25 mouse cellular contexts compared by ENCODE assay signal in the genomic region with DNA sequence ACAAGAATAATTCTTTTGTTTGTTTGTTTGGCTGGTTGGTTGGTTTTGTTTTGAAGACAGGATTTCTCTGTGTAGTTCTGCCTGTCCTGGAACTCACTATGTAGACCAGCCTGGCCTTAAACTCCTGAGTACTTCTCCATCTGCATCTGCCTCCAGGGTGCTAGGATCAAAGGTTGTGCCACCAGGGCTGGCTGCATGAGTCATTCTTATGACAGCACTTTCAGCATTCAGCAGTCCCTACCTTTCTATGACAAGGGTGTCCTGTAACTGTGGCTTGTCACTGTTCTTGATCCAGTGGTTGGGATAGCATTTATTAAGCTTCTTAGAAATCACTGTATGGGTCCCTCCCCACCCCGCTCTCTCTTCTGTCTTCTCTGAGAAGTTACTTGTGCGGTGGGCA.
"Had no signal": no experiment of that assay in that cellular context is flagged by ENCODE, and none has a peak within 500 bp of the region (broad histone marks: within the 10 kb centered on the region; RNA-seq: fewer than 3 reads in every experiment).

No protein-coding gene starts in this region.

- H3K4me3 ChIP-seq: gastrocnemius, adult 2 months; heart, embryonic 10.5 days; heart, embryonic 12.5 days; hindbrain, embryonic 13.5 days; hindbrain, embryonic 15.5 days; kidney, embryonic 15.5 days; limb, embryonic 13.5 days; limb, embryonic 15.5 days; liver, embryonic 13.5 days; liver, embryonic 15.5 days had no signal

- H3K4me2 ChIP-seq: heart, embryonic 12.5 days; hindbrain, embryonic 13.5 days; hindbrain, embryonic 15.5 days; kidney, embryonic 15.5 days; limb, embryonic 13.5 days; limb, embryonic 15.5 days; liver, embryonic 13.5 days; liver, embryonic 15.5 days had no signal

- H3K27ac ChIP-seq: gastrocnemius, adult 2 months; heart, embryonic 10.5 days; hindbrain, embryonic 13.5 days; hindbrain, embryonic 15.5 days; hindbrain, postnatal 0 days; kidney, embryonic 15.5 days; kidney, postnatal 0 days; limb, embryonic 13.5 days; limb, embryonic 15.5 days; liver, embryonic 13.5 days; liver, embryonic 15.5 days had no signal

- H3K9ac ChIP-seq: heart, embryonic 12.5 days; hindbrain, embryonic 13.5 days; hindbrain, embryonic 15.5 days; kidney, embryonic 15.5 days; limb, embryonic 13.5 days; limb, embryonic 15.5 days; liver, embryonic 13.5 days; liver, embryonic 15.5 days had no signal

- H3K9me3 ChIP-seq: heart, embryonic 10.5 days; heart, embryonic 12.5 days; hindbrain, embryonic 13.5 days; hindbrain, embryonic 15.5 days; kidney, embryonic 15.5 days; limb, embryonic 13.5 days; limb, embryonic 15.5 days; liver, embryonic 13.5 days; liver, embryonic 15.5 days had no signal

- ATAC-seq: hindbrain, postnatal 0 days had no signal

- H3K36me3 ChIP-seq: heart, embryonic 10.5 days; heart, embryonic 12.5 days; hindbrain, embryonic 13.5 days; hindbrain, embryonic 15.5 days; kidney, embryonic 15.5 days; limb, embryonic 13.5 days; limb, embryonic 15.5 days; liver, embryonic 13.5 days; liver, embryonic 15.5 days had no signal

- H3K4me1 ChIP-seq: heart, embryonic 10.5 days; heart, embryonic 12.5 days; kidney, embryonic 15.5 days; liver, embryonic 13.5 days; liver, embryonic 15.5 days had no signal

- H3K27me3 ChIP-seq: hindbrain, embryonic 15.5 days; limb, embryonic 13.5 days; limb, embryonic 15.5 days had no signal

- DNase-seq: gastrocnemius, adult 2 months; gastrocnemius, postnatal 10 days; gastrocnemius, postnatal 25 days; heart, adult 18-20 months; heart, postnatal 10 days; heart, postnatal 4 days; kidney, adult 11 months; kidney, adult 2 months; kidney, adult 9 months; kidney, postnatal 14 days; kidney, postnatal 36 days; layer of hippocampus, adult 9-11 months; layer of hippocampus, postnatal 36 days; left cerebral cortex, postnatal 4 days; liver, embryonic 13.5 days had no signal
